Mouse (Mus musculus) lung, embryonic 15.5 days (tissue): ENCODE results near the gene Gbx2. TPM values are rescaled to one million over a fixed set of nuclear protein-coding genes. Genes with fewer than 3 reads are reported as not detected.

ENCODE experiments used
- ATAC-seq: fragments of 200-750 bp; cut with Nextera tagmentation; 2 replicates; pipeline ENCODE4 v1.8.0; 2017; ENCODE audit warnings: moderate number of reproducible peaks, borderline replicate concordance; ENCODE audit not compliant: low FRiP score, low TSS enrichment; ENCODE audit errors: extremely low read depth
- H3K27ac ChIP-seq: fragments of 300-500 bp; sonication (generic); 2 replicates; pipeline ENCODE4 v1.5.1; 2015; ENCODE audit warnings: moderate library complexity, mild to moderate bottlenecking, inconsistent platforms
- H3K27me3 ChIP-seq: fragments of 300-500 bp; sonication (generic); 2 replicates; pipeline ENCODE4 v1.6.1; 2015; ENCODE audit warnings: inconsistent platforms
- H3K36me3 ChIP-seq: fragments of 300-500 bp; sonication (generic); 2 replicates; pipeline ENCODE4 v1.6.1; 2015; ENCODE audit warnings: inconsistent platforms
- H3K4me1 ChIP-seq: fragments of 300-500 bp; sonication (generic); 2 replicates; pipeline ENCODE4 v1.6.1; 2015; ENCODE audit warnings: inconsistent platforms
- H3K4me2 ChIP-seq: fragments of 300-500 bp; sonication (generic); 2 replicates; pipeline ENCODE4 v1.6.1; 2015; ENCODE audit warnings: inconsistent platforms, mild to moderate bottlenecking, moderate library complexity
- H3K4me3 ChIP-seq: fragments of 300-500 bp; sonication (generic); 2 replicates; pipeline ENCODE4 v1.5.1; 2015; ENCODE audit warnings: mild to moderate bottlenecking, inconsistent platforms
- H3K9ac ChIP-seq: fragments of 300-500 bp; sonication (generic); 2 replicates; pipeline ENCODE4 v1.6.1; 2015; ENCODE audit warnings: inconsistent platforms
- H3K9me3 ChIP-seq: fragments of 300-500 bp; sonication (generic); 2 replicates; pipeline ENCODE4 v1.6.1; 2016; ENCODE audit warnings: inconsistent platforms
- WGBS: fragments of 180-500 bp; shearing (Covaris S2); methylation state at CpG from one replicate; pipeline ENCODE4 v1.1.7; 2015; 5-methylcytosine and 5-hydroxymethylcytosine counted together
- polyA plus RNA-seq: library from polyadenylated mRNA; unstranded; fragments of >200 nt; fragmentation: Nextera tagmentation; extraction: Ambion mirVana; gene quantifications from 2 replicates; pipeline ENCODE4 v1.2.1, GENCODE M21; 2015

Gene Gbx2
- polyA plus RNA-seq, 1 experiment from 2014 or later: 0.16 TPM

- 81% methylated on average over 2 of the region's 2 CpGs for WGBS
- no peak overlapping the region for H3K27ac ChIP-seq
- H3K4me2 ChIP-seq: no peak overlapping the region
- H3K27me3 ChIP-seq: no peaks in the 10 kb centered on the region
- H3K9me3 ChIP-seq: no peaks in the 10 kb centered on the region
- H3K4me1 ChIP-seq: no peaks in the 10 kb centered on the region
- H3K4me3 ChIP-seq: no peak overlapping the region
- no peaks in the 10 kb centered on the region for H3K36me3 ChIP-seq
- no peak for ATAC-seq
- no peak overlapping the region for H3K9ac ChIP-seq
Measured at GRCm38 (mm10) chr1:89899036-89899435, 31.9 kb downstream of the Gbx2 start.

GRCm38 (mm10) chr1:89895801-89896200 lies 35.2 kb downstream of the Gbx2 start:
- no peak for ATAC-seq
- H3K4me2 ChIP-seq: no peak overlapping the region
- H3K9ac ChIP-seq: no peak overlapping the region
- no peaks in the 10 kb centered on the region for H3K9me3 ChIP-seq
- H3K4me3 ChIP-seq: no peak overlapping the region
- 69% methylated on average over 5 of the region's 5 CpGs for WGBS
- H3K27ac ChIP-seq: no peak overlapping the region
- H3K27me3 ChIP-seq: no peaks in the 10 kb centered on the region
- H3K4me1 ChIP-seq: no peaks in the 10 kb centered on the region
- H3K36me3 ChIP-seq: no peaks in the 10 kb centered on the region

- Histone ChIP-seq H3K36me3 (peaks cover 20% of the 10 kb centered on the region), H3K27me3 (no peaks in the 10 kb centered on the region), H3K4me2 (no peak overlapping the region), H3K9me3 (no peaks in the 10 kb centered on the region), H3K4me1 (no peaks in the 10 kb centered on the region), H3K4me3 (no peak overlapping the region), H3K27ac (no peak overlapping the region), H3K9ac (no peak overlapping the region)
- WGBS: 52% methylated on average over 7 of the region's 7 CpGs
- no peak for ATAC-seq
Measured at GRCm38 (mm10) chr1:89892281-89892680, 38.7 kb downstream of the Gbx2 start.

- no peaks in the 10 kb centered on the region for H3K9me3 ChIP-seq
- ATAC-seq: no peak
- WGBS: 74% methylated on average over 6 of the region's 6 CpGs
- no peaks in the 10 kb centered on the region for H3K27me3 ChIP-seq
- H3K27ac ChIP-seq: no peak overlapping the region
- H3K9ac ChIP-seq: no peak overlapping the region
- H3K4me1 ChIP-seq: no peaks in the 10 kb centered on the region
- no peak overlapping the region for H3K4me2 ChIP-seq
- H3K4me3 ChIP-seq: no peak overlapping the region
- H3K36me3 ChIP-seq: peaks cover 20% of the 10 kb centered on the region
Measured at GRCm38 (mm10) chr1:89891400-89891799, 39.6 kb downstream of the Gbx2 start.

- Histone ChIP-seq H3K9ac (no peak overlapping the region), H3K9me3 (no peaks in the 10 kb centered on the region), H3K27me3 (no peaks in the 10 kb centered on the region), H3K4me3 (no peak overlapping the region), H3K27ac (no peak overlapping the region), H3K4me1 (peaks cover 14% of the 10 kb centered on the region), H3K36me3 (peaks cover 20% of the 10 kb centered on the region), H3K4me2 (no peak overlapping the region)
- WGBS: 12% methylated on average over 4 of the region's 4 CpGs
- ATAC-seq: no peak
Measured at GRCm38 (mm10) chr1:89885696-89886095, 45.3 kb downstream of the Gbx2 start.

- no peak overlapping the region for H3K4me3 ChIP-seq
- no peaks in the 10 kb centered on the region for H3K27me3 ChIP-seq
- no peak overlapping the region for H3K9ac ChIP-seq
- ATAC-seq: no peak
- no peak overlapping the region for H3K27ac ChIP-seq
- H3K9me3 ChIP-seq: no peaks in the 10 kb centered on the region
- no peak overlapping the region for H3K4me2 ChIP-seq
- peaks cover 17% of the 10 kb centered on the region for H3K4me1 ChIP-seq
- WGBS: 82% methylated on average over 8 of the region's 8 CpGs
- H3K36me3 ChIP-seq: peaks cover 13% of the 10 kb centered on the region; the same call in 1 of the 2 replicates
Measured at GRCm38 (mm10) chr1:89884335-89884734, 46.6 kb downstream of the Gbx2 start.

GRCm38 (mm10) chr1:89880834-89881233 lies 50.1 kb downstream of the Gbx2 start:
- WGBS: 64% methylated on average over 10 of the region's 10 CpGs
- no peak overlapping the region for H3K27ac ChIP-seq
- H3K27me3 ChIP-seq: no peaks in the 10 kb centered on the region
- H3K4me1 ChIP-seq: peaks cover 14% of the 10 kb centered on the region
- no peaks in the 10 kb centered on the region for H3K9me3 ChIP-seq
- ATAC-seq: no peak
- H3K4me2 ChIP-seq: no peak overlapping the region
- H3K9ac ChIP-seq: no peak overlapping the region
- H3K4me3 ChIP-seq: no peak overlapping the region
- no peaks in the 10 kb centered on the region for H3K36me3 ChIP-seq

- WGBS: 28% methylated on average over 8 of the region's 8 CpGs
- Histone ChIP-seq H3K4me2 (no peak overlapping the region), H3K27ac (no peak overlapping the region), H3K27me3 (no peaks in the 10 kb centered on the region), H3K4me1 (peaks cover 8% of the 10 kb centered on the region), H3K9ac (no peak overlapping the region), H3K36me3 (no peaks in the 10 kb centered on the region), H3K9me3 (no peaks in the 10 kb centered on the region), H3K4me3 (no peak overlapping the region)
- ATAC-seq: no peak
Measured at GRCm38 (mm10) chr1:89880193-89880592, 50.8 kb downstream of the Gbx2 start.

- 79% methylated on average over 11 of the region's 11 CpGs for WGBS
Measured at GRCm38 (mm10) chr1:89878496-89878895, 52.5 kb downstream of the Gbx2 start.

More at GRCm38 (mm10) chr1:89878496-89878895, 52.5 kb downstream of the Gbx2 start:
- no peak overlapping the region for H3K9ac ChIP-seq
- no peak overlapping the region for H3K27ac ChIP-seq
- ATAC-seq: no peak
- H3K27me3 ChIP-seq: no peaks in the 10 kb centered on the region
- no peaks in the 10 kb centered on the region for H3K36me3 ChIP-seq
- no peak overlapping the region for H3K4me2 ChIP-seq
- peaks cover 3% of the 10 kb centered on the region for H3K4me1 ChIP-seq
- no peak overlapping the region for H3K4me3 ChIP-seq
- no peaks in the 10 kb centered on the region for H3K9me3 ChIP-seq

Other genes with a start within 250 kb of the Gbx2 start
- 0.04 and 0.08 TPM in 2 replicates for gene Asb18, start 83.5 kb upstream of the Gbx2 start, polyA plus RNA-seq
- gene Iqca, start 222.2 kb upstream of the Gbx2 start, polyA plus RNA-seq: 0.54 and 0.70 TPM in 2 replicates